Mouse (Mus musculus): ENCODE data around the gene Scn3a.

Scn3a gene

GRCm38 (mm10) chr2:65566793-65567787 is at the start of gene Scn3a:
Scn3a (minus strand) TSS chr2:65567627.
- DNase-seq (ENCODE audit: low spot score) = no peak

- DNase-seq (ENCODE audit: low spot score) = no peak
These were observed 44.5 kb upstream of the Scn3a start for GRCm38 (mm10) chr2:65611887-65612286.

DNA sequence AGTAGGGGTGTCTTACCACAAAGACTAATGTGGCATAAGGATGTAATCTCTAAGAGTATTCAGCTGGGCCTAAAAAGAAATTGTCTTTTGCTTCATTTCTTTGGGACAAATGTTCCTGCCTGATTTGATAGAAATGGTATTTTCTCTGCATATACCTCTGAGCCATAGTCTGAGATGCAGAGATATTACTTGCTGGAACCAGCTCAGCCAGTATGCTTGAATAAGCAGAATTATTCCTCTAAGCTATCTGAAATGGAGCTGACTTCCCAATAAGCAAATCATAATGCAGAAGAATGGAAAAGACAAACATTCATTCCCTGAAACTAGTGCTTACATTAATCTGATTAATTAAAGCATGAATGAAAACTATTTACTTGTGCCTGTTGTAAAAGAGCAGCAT is 40.4 kb upstream of the Scn3a start:
- DNase-seq (ENCODE audit: low spot score) = no peak

DNA sequence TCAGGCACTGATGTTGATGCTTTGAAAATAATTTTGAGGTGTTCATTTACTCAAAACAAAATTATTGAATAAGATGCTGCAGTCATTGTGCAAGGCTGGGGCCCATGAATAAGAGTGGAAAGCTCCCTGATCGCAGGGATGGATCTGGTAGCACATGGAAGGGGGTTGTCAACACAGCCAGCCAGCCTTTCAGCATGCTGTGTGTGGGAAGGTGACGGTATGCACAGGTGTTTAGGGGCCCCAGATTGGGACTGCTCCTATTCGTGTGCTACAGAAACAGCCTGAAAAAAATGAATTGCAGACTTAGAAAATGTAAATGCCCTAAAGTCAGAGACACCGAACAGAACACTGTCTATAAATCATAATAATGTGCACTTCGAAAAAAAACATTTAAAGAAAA is 20.3 kb upstream of the Scn3a start:
- no peak for DNase-seq (ENCODE audit: low spot score)

- no peak for DNase-seq (ENCODE audit: low spot score)
These were observed 498 bp upstream of the Scn3a start for GRCm38 (mm10) chr2:65567925-65568324.

- DNase-seq (ENCODE audit: low spot score) = no peak
These were observed 3.5 kb downstream of the Scn3a start for GRCm38 (mm10) chr2:65563898-65564297.

- no peak for DNase-seq (ENCODE audit: low spot score)
These were observed 9.7 kb downstream of the Scn3a start for GRCm38 (mm10) chr2:65557719-65558118.

GRCm38 (mm10) chr2:65554662-65555061 is 12.8 kb downstream of the Scn3a start:
- no peak for DNase-seq (ENCODE audit: low spot score)

- DNase-seq (ENCODE audit: low spot score) = no peak
These were observed 14.0 kb downstream of the Scn3a start for GRCm38 (mm10) chr2:65553473-65553872.

DNA sequence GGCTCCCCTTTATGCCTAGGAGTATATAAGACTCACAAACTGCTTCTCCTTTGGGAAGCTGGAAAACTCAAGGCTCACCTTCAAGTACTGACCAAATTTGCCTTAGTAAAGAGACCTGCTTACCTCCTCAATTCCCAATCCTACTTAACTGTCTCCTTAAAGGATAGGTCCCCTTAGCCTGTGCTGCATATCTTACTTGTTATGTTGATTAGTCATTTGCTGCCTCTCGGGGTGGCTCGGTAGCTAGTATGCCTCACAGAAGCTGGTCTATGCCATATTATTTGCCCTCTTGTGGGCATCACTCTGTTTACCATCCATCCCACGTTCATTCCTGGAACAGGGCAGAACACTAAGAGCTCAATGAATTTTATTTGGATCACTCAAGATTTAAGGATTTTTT is 14.7 kb downstream of the Scn3a start:
- no peak for DNase-seq (ENCODE audit: low spot score)

DNA sequence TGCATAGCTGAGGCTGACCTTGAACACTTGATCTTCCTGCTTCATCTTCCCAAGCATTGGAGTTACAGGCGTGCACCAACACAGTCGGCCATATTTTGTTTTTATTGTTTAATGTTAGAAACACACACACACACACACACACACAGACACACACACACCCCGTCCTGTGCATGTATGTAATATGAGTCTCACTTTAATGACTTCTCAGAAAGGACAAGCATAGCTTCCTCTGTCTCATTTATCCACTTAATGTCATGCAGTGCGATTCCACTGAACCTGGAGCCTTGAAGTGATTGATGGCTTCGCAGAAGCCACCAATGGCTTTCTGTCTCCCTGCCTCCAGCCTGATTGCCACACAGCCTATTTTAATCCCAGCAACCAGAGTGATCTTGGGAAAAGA is 15.2 kb downstream of the Scn3a start:
- no peak for DNase-seq (ENCODE audit: low spot score)

- no peak for DNase-seq (ENCODE audit: low spot score)
These were observed 15.7 kb downstream of the Scn3a start for GRCm38 (mm10) chr2:65551736-65552135.

DNA sequence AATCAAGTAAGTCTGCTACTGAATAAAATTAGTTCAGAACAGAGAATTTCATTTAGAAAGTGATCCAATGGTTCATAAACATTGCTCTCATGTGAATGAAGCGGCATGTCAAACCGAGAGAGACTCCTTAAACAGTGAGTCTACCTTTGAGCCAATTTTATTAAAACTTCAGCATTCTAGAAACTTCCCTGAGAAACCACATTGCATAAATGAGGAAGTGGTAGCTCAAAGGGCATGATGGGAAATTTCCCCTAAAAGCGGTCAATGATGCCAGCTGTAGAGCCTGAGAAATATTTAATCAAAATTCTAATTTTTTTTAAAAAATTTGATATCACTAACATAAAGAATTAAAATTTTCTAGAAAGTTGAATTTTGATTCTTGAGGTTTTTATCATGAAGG is 16.9 kb downstream of the Scn3a start:
- DNase-seq (ENCODE audit: low spot score) = no peak

DNA sequence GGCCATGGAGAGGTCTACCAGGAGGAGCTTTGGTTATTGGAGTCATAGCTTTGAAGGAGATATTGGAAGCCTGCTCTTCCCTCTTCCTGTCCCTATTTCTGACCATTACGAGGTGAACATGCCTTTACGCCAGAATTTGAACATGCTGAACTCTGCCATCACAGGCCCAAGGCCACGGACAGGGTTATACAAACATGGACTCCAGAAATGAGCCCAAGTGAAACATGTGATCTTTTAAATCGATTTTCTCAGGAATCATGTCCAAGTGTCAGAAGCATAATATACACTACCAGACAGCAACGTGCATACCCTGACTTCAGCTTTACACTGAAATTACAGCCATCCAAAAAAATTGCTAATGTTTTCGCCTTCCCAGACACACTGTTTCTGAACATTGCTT is 18.8 kb downstream of the Scn3a start:
- DNase-seq (ENCODE audit: low spot score) = no peak

DNA sequence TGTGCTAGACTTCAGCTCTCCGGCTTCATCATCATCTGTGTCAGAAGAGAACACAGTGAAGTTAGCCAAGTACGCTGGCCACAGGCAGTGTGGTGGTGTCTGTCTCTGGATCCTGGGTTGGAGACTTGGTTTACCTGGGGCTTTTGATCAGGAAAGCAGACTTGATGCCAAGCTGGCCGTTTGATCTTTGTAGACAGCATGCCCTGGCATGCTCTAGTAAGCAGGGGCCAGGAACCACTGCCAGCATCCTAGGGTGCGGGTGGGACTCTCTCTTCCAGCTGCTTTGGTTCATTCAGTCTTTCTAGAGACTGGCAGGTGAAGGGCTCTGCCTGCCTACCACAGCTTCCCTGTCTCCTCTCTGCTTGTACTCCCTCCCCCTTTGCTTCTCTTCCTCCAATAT is 20.1 kb downstream of the Scn3a start:
- no peak for DNase-seq (ENCODE audit: low spot score)

GRCm38 (mm10) chr2:65542906-65543592 is 24.4 kb downstream of the Scn3a start:
- no peak for DNase-seq (ENCODE audit: low spot score)

DNA sequence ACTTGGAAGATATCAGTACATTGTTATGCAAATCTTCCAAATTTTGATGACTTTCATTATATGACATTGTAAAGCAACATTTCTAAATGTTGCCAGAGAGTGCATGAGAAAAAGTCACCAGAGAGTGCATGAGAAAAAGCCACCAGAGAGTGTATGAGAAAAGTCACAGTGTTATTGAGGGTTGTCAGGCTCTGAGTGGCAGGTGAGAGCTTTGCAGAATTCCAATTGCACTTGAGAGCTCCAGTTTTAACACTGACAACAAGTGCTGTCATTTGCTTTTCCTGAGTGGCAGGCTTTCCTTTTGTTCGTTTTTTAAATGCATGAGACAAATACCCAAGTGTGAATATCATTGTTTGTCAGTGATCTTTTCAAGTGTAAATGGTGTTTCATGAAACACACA is 25.6 kb downstream of the Scn3a start:
- no peak for DNase-seq (ENCODE audit: low spot score)

GRCm38 (mm10) chr2:65538436-65538835 is 29.0 kb downstream of the Scn3a start:
- DNase-seq (ENCODE audit: low spot score) = no peak

DNA sequence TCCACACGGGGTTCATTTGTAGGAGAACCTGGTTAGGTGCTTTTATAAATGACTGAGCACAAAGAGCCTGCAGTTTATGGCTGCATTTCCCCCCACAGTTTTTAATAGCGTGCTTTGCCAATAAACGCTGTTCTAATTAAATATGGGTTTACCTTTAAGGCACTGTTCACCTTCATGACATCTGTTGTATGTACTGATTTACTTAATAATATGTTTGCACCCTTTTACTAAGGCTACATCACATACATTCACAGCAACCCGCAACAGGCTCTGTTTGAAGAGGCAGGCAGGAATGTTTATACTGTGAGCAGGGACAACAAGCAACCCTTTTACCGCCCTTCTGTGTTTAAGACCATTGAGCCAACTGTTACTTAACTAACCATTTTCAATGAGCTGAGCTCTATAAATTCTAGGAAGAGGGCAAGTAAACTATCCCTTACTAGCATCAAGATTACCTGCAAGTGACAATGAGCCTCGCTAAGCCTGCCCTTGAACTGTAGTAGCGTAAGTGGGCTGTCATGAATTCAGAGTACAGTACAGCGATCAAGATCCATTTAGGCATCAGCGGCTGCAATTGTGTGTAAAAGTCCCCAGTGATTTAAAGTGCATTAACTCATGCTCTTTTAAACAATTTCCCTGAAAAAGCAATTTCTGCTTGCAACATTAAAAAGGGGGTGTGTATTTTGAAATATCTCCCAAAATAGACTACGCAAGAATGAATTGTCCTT is 35.1 kb downstream of the Scn3a start:
- DNase-seq (ENCODE audit: low spot score) = no peak

GRCm38 (mm10) chr2:65529148-65529547 is 38.3 kb downstream of the Scn3a start:
- no peak for DNase-seq (ENCODE audit: low spot score)

- no peak for DNase-seq (ENCODE audit: low spot score)
These were observed 50.7 kb downstream of the Scn3a start for GRCm38 (mm10) chr2:65516703-65517102.

GRCm38 (mm10) chr2:65508217-65508616 is 59.2 kb downstream of the Scn3a start:
- DNase-seq (ENCODE audit: low spot score) = no peak

DNA sequence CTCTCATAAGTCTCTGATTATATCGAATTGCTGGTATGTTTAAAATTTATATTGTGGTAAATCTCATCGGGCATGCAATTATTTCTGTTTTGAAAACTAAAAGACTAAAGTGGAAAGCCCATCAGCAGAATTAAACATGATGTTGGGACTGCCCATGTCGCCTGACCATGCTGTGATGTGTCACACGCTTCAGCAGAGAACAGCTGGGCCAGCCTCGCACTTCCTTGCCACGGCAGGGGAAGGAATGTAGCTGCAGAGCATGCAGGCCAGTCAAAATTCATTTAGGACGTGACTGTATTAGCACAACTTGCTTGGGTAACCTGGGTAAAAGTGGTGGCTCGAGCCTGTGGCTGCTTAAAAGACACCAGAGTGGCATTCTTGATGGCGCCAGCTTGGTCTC is 77.0 kb downstream of the Scn3a start:
- DNase-seq (ENCODE audit: low spot score) = no peak
